Mouse (Mus musculus) liver, embryonic 14.5 days (tissue): ENCODE measurements at regions not wholly inside any gene's neighbourhood (a gene's known extent, or its start where the extent isn't known, plus 50 kb on each side); places are given as distances from the start of the nearest gene placed in this dataset.

Source experiments
- ATAC-seq: fragments of 200-750 bp; cut with Nextera tagmentation; 2 replicates; pipeline ENCODE4 v1.8.0; 2017; ENCODE audit warnings: moderate number of reproducible peaks, mild to moderate bottlenecking, moderate library complexity; ENCODE audit not compliant: insufficient read depth
- DNase-seq, 3 experiments: peaks; one replicate each; pipeline ENCODE4 v3.0.0-alpha.2; 2012 to 2013; ENCODE audit warnings: low read depth in 3 of 3, low spot score in 3 of 3
- H3K27ac ChIP-seq: fragments of 300-500 bp; sonication (generic); 2 replicates; pipeline ENCODE4 v1.5.1; 2014; ENCODE audit warnings: moderate library complexity, mild to moderate bottlenecking, control low read depth, inconsistent platforms
- H3K27me3 ChIP-seq: fragments of 300-500 bp; sonication (generic); 2 replicates; pipeline ENCODE4 v1.6.1; 2014; ENCODE audit warnings: mild to moderate bottlenecking, low read length, moderate library complexity; ENCODE audit not compliant: control insufficient read depth, insufficient read depth
- H3K36me3 ChIP-seq: fragments of 300-500 bp; sonication (generic); replicated peaks from 2 replicates; pipeline ENCODE4 v1.6.1; 2014; ENCODE audit warnings: low read depth; ENCODE audit not compliant: control insufficient read depth, insufficient read depth
- H3K4me1 ChIP-seq, 2 experiments: fragments of 200-500 bp in 1 of 2; fragments of 300-500 bp in 1 of 2; sonication (generic) in 1 of 2; replicated peaks; 2 replicates each; pipeline ENCODE4 v1.6.1; 2012 to 2014; ENCODE audit warnings: antibody characterized with exemption in 1 of 2, inconsistent platforms in 1 of 2, low read length in 1 of 2; ENCODE audit not compliant: control insufficient read depth in 2 of 2, insufficient read depth in 2 of 2
- H3K4me2 ChIP-seq: fragments of 300-500 bp; sonication (generic); 2 replicates; pipeline ENCODE4 v1.6.1; 2014; ENCODE audit warnings: low read depth, mild to moderate bottlenecking, control low read depth, moderate library complexity
- H3K4me3 ChIP-seq, 2 experiments: fragments of 200-500 bp in 1 of 2; fragments of 300-500 bp in 1 of 2; sonication (generic) in 1 of 2; 2 replicates each; pipeline ENCODE4 v1.5.1; 2012 to 2014; ENCODE audit warnings: low read depth in 2 of 2, low read length in 2 of 2, mild to moderate bottlenecking in 2 of 2, control low read depth in 1 of 2, inconsistent platforms in 1 of 2, moderate library complexity in 1 of 2; ENCODE audit not compliant: insufficient read depth in 1 of 2
- H3K9ac ChIP-seq: fragments of 300-500 bp; sonication (generic); replicated peaks from 2 replicates; pipeline ENCODE4 v1.6.1; 2014; ENCODE audit warnings: mild to moderate bottlenecking, control low read depth, moderate library complexity
- H3K9me3 ChIP-seq: fragments of 300-500 bp; sonication (generic); 2 replicates; pipeline ENCODE4 v1.6.1; 2016; ENCODE audit warnings: low read length, mixed read lengths; ENCODE audit not compliant: control insufficient read depth
- CTCF ChIP-seq: IDR thresholded peaks from 2 replicates; pipeline ENCODE4 v1.5.1; 2016; ENCODE audit warnings: antibody characterized with exemption, low read depth, control low read depth
- EP300 ChIP-seq: IDR thresholded peaks from 2 replicates; pipeline ENCODE4 v1.6.1; 2016; ENCODE audit warnings: antibody characterized with exemption, low read depth
- WGBS: fragments of 180-500 bp; shearing (Covaris S2); extraction: QIAGEN DNeasy Blood & Tissue Kit; methylation state at CpG from one replicate; pipeline ENCODE4 v1.1.7; 2014; ENCODE audit not compliant: insufficient replicate concordance; 5-methylcytosine and 5-hydroxymethylcytosine counted together

GRCm38 (mm10) chr2:77336810-77337209 lies 56.4 kb upstream of the Sestd1 start:
- H3K4me1 ChIP-seq = no peaks in the 10 kb centered on the region
- 58% methylated on average over 3 of the region's 3 CpGs for WGBS
- no peak overlapping the region for H3K9ac ChIP-seq
- TF ChIP-seq EP300 = no peak
- no peak for TF ChIP-seq CTCF
- H3K4me3 ChIP-seq = no peak overlapping the region
- H3K27ac ChIP-seq = no peak overlapping the region
- ATAC-seq = no peak
- H3K4me2 ChIP-seq = no peak overlapping the region
- H3K27me3 ChIP-seq = no peaks in the 10 kb centered on the region
- no peak for DNase-seq
- no peaks in the 10 kb centered on the region for H3K36me3 ChIP-seq
- no peaks in the 10 kb centered on the region for H3K9me3 ChIP-seq

GRCm38 (mm10) chr2:77334706-77335105 lies 54.3 kb upstream of the Sestd1 start:
- 67% methylated on average over 9 of the region's 9 CpGs for WGBS
- no peaks in the 10 kb centered on the region for H3K9me3 ChIP-seq
- no peak overlapping the region for H3K9ac ChIP-seq
- no peaks in the 10 kb centered on the region for H3K27me3 ChIP-seq
- no peak overlapping the region for H3K4me2 ChIP-seq
- ATAC-seq = no peak
- DNase-seq = no peak
- H3K36me3 ChIP-seq = no peaks in the 10 kb centered on the region
- no peaks in the 10 kb centered on the region for H3K4me1 ChIP-seq
- no peak overlapping the region for H3K27ac ChIP-seq
- H3K4me3 ChIP-seq = no peak overlapping the region
- TF ChIP-seq CTCF = no peak
- TF ChIP-seq EP300 = no peak

DNA sequence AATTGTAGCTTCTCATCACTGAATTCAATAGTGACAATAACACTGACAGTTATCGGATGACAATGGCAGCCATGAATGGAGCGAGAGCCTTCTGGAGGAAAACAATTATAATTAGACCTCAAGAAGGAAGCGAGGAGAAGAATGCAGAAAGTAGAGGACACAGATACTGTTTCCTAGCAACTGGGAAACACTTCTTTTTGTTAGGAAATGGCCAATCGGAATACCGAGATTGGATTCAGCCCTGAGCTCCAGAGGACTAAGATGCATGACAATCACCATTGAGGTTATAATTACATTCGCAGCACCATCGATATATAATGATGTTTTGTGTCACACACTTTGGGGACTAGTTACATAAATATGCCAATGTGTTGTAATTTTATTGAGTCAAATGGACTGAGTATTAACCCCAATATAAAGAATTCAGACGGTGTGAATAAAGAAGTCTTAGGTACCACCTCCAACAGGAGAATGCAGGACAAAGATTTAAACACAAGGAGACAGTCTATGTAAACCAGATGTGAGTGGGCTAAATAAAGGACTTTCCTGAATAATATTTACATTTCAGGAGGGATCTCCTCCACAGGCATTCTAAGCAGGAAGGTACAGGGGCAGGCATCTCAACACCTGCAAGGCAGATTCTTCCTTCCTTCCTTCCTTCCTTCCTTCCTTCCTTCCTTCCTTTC lies 53.1 kb upstream of the Sestd1 start:
- no peak overlapping the region for H3K9ac ChIP-seq
- DNase-seq (no peak), ATAC-seq (no peak)
- H3K4me2 ChIP-seq = no peak overlapping the region
- no peak overlapping the region for H3K4me3 ChIP-seq
- 59% methylated on average over 8 of the region's 8 CpGs for WGBS
- no peaks in the 10 kb centered on the region for H3K9me3 ChIP-seq
- no peaks in the 10 kb centered on the region for H3K27me3 ChIP-seq
- H3K36me3 ChIP-seq = no peaks in the 10 kb centered on the region
- H3K4me1 ChIP-seq = no peaks in the 10 kb centered on the region
- TF ChIP-seq EP300 (no peak), CTCF (no peak)
- no peak overlapping the region for H3K27ac ChIP-seq
